Mouse (Mus musculus) lung, embryonic 14.5 days (tissue): Measurements from ENCODE around the gene Paqr8. TPM values are rescaled to one million over a fixed set of nuclear protein-coding genes. Genes with fewer than 3 reads are reported as not detected.

Experiments used
- ATAC-seq: fragments of 200-750 bp; cut with Nextera tagmentation; 2 replicates; pipeline ENCODE4 v1.8.0; 2017; ENCODE audit warnings: mild to moderate bottlenecking, moderate TSS enrichment, moderate library complexity; ENCODE audit not compliant: insufficient read depth
- DNase-seq: peaks from one replicate; pipeline ENCODE4 v3.0.0-alpha.2; 2015
- H3K27ac ChIP-seq: fragments of 300-500 bp; sonication (generic); 2 replicates; pipeline ENCODE4 v1.5.1; 2014; ENCODE audit warnings: low read depth, mild to moderate bottlenecking, moderate library complexity
- H3K27me3 ChIP-seq: fragments of 300-500 bp; sonication (generic); 2 replicates; pipeline ENCODE4 v1.6.1; 2014; ENCODE audit warnings: low read length, control low read depth; ENCODE audit not compliant: insufficient read depth
- H3K36me3 ChIP-seq: fragments of 300-500 bp; sonication (generic); 2 replicates; pipeline ENCODE4 v1.6.1; 2014; ENCODE audit warnings: control low read depth; ENCODE audit not compliant: insufficient read depth
- H3K4me1 ChIP-seq: fragments of 300-500 bp; sonication (generic); 2 replicates; pipeline ENCODE4 v1.6.1; 2014; ENCODE audit warnings: antibody characterized with exemption, control low read depth; ENCODE audit not compliant: insufficient read depth
- H3K4me2 ChIP-seq: fragments of 300-500 bp; sonication (generic); 2 replicates; pipeline ENCODE4 v1.6.1; 2014; ENCODE audit warnings: mild to moderate bottlenecking
- H3K4me3 ChIP-seq: fragments of 300-500 bp; sonication (generic); 2 replicates; pipeline ENCODE4 v1.5.1; 2014; ENCODE audit warnings: low read depth, low read length
- H3K9ac ChIP-seq: fragments of 300-500 bp; sonication (generic); 2 replicates; pipeline ENCODE4 v1.6.1; 2014
- H3K9me3 ChIP-seq: fragments of 300-500 bp; sonication (generic); 2 replicates; pipeline ENCODE4 v1.6.1; 2016; ENCODE audit warnings: low read depth, low read length, control low read depth
- CTCF ChIP-seq: IDR thresholded peaks from 2 replicates; pipeline ENCODE4 v1.5.1; 2016; ENCODE audit warnings: antibody characterized with exemption, low read depth
- WGBS: fragments of 180-500 bp; shearing (Covaris S2); extraction: QIAGEN DNeasy Blood & Tissue Kit; methylation state at CpG from one replicate; pipeline ENCODE4 v1.1.7; 2014; 5-methylcytosine and 5-hydroxymethylcytosine counted together
- polyA plus RNA-seq: library from polyadenylated mRNA; unstranded; fragments of >200 nt; fragmentation: Nextera tagmentation; extraction: Ambion mirVana; gene quantifications from 2 replicates; pipeline ENCODE4 v1.2.1, GENCODE M21; 2014

Gene Paqr8
- 4.8 and 5.4 TPM in 2 replicates for polyA plus RNA-seq

- Histone ChIP-seq H3K27me3 (no peaks in the 10 kb centered on the region), H3K4me1 (no peaks in the 10 kb centered on the region), H3K4me2 (peak within 1 kb of the TSS; percentile 93), H3K9me3 (no peaks in the 10 kb centered on the region), H3K36me3 (no peaks in the 10 kb centered on the region), H3K4me3 (peak within 1 kb of the TSS; percentile 58), H3K27ac (peak within 1 kb of the TSS; percentile 60; the same call in 1 of the 2 replicates), H3K9ac (peak within 1 kb of the TSS; percentile 55)
- peak; percentile 91 for DNase-seq
- TF ChIP-seq CTCF: no peak
- WGBS: 0% methylated on average over 37 of the region's 37 CpGs
- peak; percentile 99 for ATAC-seq
Measured at GRCm38 (mm10) chr1:20890404-20890921, at the start of gene Paqr8. TSS of gene Paqr8 (plus strand) at chr1:20890606.

- WGBS: 83% methylated on average over 7 of the region's 7 CpGs
- Histone ChIP-seq H3K4me2 (no peak overlapping the region), H3K27ac (no peak overlapping the region), H3K9ac (no peak overlapping the region), H3K27me3 (no peaks in the 10 kb centered on the region), H3K4me1 (no peaks in the 10 kb centered on the region), H3K4me3 (no peak overlapping the region), H3K36me3 (no peaks in the 10 kb centered on the region), H3K9me3 (no peaks in the 10 kb centered on the region)
- DNase-seq: no peak
- no peak for TF ChIP-seq CTCF
- no peak for ATAC-seq
Measured at GRCm38 (mm10) chr1:20856924-20857902, 33.2 kb upstream of the Paqr8 start.

- no peak for TF ChIP-seq CTCF
- H3K4me2 ChIP-seq: no peak overlapping the region
- no peak overlapping the region for H3K9ac ChIP-seq
- no peaks in the 10 kb centered on the region for H3K27me3 ChIP-seq
- no peak for DNase-seq
- H3K4me3 ChIP-seq: no peak overlapping the region
- H3K36me3 ChIP-seq: no peaks in the 10 kb centered on the region
- H3K9me3 ChIP-seq: no peaks in the 10 kb centered on the region
- no peak overlapping the region for H3K27ac ChIP-seq
- 72% methylated on average over 3 of the region's 3 CpGs for WGBS
- ATAC-seq: no peak
- H3K4me1 ChIP-seq: no peaks in the 10 kb centered on the region
Measured at GRCm38 (mm10) chr1:20860775-20861174, 29.6 kb upstream of the Paqr8 start.

GRCm38 (mm10) chr1:20861865-20862264, 28.5 kb upstream of the Paqr8 start:
- Histone ChIP-seq H3K4me2 (no peak overlapping the region), H3K27me3 (no peaks in the 10 kb centered on the region), H3K9ac (no peak overlapping the region), H3K9me3 (no peaks in the 10 kb centered on the region), H3K4me1 (no peaks in the 10 kb centered on the region), H3K36me3 (no peaks in the 10 kb centered on the region), H3K4me3 (no peak overlapping the region), H3K27ac (no peak overlapping the region)
- TF ChIP-seq CTCF: no peak
- DNase-seq: no peak
- 83% methylated on average over 3 of the region's 3 CpGs for WGBS
- no peak for ATAC-seq

- H3K4me2 ChIP-seq: no peak overlapping the region
- H3K4me3 ChIP-seq: no peak overlapping the region
- 13% methylated on average over 5 of the region's 5 CpGs for WGBS
- TF ChIP-seq CTCF: no peak
- no peaks in the 10 kb centered on the region for H3K36me3 ChIP-seq
- H3K4me1 ChIP-seq: no peaks in the 10 kb centered on the region
- ATAC-seq (peak; percentile 41; the same call in 1 of the 2 replicates), DNase-seq (no peak)
- no peaks in the 10 kb centered on the region for H3K9me3 ChIP-seq
- no peak overlapping the region for H3K9ac ChIP-seq
- H3K27ac ChIP-seq: no peak overlapping the region
- no peaks in the 10 kb centered on the region for H3K27me3 ChIP-seq
Measured at GRCm38 (mm10) chr1:20863452-20864172, 26.8 kb upstream of the Paqr8 start.

- H3K9ac ChIP-seq: no peak overlapping the region
- no peak overlapping the region for H3K27ac ChIP-seq
- H3K27me3 ChIP-seq: no peaks in the 10 kb centered on the region
- peak; percentile 31 for DNase-seq
- no peaks in the 10 kb centered on the region for H3K4me1 ChIP-seq
- ATAC-seq: no peak
- H3K36me3 ChIP-seq: no peaks in the 10 kb centered on the region
- H3K9me3 ChIP-seq: no peaks in the 10 kb centered on the region
- TF ChIP-seq CTCF: no peak
- WGBS: 53% methylated on average over 8 of the region's 8 CpGs
- H3K4me2 ChIP-seq: no peak overlapping the region
- H3K4me3 ChIP-seq: no peak overlapping the region
Measured at GRCm38 (mm10) chr1:20867241-20867902, 23.0 kb upstream of the Paqr8 start.
